Mouse (Mus musculus): ENCODE data around the gene Zfp628. TPM values are rescaled to one million over a fixed set of nuclear protein-coding genes. Genes with fewer than 3 reads are reported as not detected.
"Not testable (repeated sequence)": the region's sequence is repeated elsewhere in the genome, so short reads cannot be mapped to it uniquely, and the experiment has no call there.

Gene Zfp628
- polyA plus RNA-seq (2012; rRNA removed), result 12.7 and 14.6 TPM in 2 replicates

GRCm38 (mm10) chr7:4915007-4915665 is at the start of gene Zfp628:
Gene Zfp628, plus strand, starts transcription at chr7:4915217.
- under 1% methylated on average over 56 of the region's 56 CpGs for WGBS
- peak; percentile 78 for DNase-seq (ENCODE audit: low read depth, low spot score)

DNA sequence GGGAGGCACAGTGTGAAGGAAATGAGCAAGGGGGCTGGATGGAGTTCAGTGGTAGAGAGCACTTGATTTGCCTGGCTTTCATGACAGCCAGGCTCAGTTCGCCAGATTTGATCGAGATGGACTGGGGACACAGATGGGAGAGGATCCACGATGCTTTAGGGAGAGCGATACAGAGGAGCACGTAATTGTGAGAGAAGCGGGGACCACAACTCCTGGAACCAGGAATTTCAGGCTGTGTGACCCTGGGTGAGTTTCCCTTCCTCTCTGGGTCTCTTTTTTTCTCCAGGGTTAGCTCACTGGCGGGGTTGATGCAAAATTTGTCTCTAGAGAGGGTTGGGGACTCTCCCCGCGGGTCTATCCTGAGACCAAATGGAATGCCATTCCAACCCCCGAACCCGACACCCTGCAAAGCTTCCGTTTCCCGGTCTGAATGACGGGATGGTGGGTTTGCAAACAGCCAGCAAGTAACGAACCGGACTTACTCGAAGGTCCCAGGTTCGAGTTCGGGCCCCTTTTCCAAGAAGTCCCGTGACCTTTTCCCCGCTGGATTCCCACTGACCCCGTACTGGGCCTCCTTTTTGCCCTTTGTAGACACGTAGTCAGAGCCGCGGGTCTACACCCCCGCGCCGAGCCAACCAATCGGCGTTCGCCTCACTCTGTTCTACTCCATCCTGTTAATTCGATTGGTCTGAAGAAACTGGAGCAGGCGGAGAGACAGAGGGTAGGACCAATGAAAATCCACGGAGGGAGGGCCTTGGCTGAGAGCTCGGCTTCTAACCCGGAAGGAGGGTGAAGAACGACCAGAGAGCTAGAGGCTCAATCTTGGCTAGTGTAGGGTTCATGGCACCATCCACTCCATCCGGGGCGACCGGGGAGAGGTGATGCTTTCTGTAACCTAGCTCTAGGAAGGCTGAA is 49.2 kb upstream of the Zfp628 start:
- DNase-seq (ENCODE audit: low read depth, low spot score), result peak; percentile 98
- 4% methylated on average over 40 of the region's 40 CpGs for WGBS

DNA sequence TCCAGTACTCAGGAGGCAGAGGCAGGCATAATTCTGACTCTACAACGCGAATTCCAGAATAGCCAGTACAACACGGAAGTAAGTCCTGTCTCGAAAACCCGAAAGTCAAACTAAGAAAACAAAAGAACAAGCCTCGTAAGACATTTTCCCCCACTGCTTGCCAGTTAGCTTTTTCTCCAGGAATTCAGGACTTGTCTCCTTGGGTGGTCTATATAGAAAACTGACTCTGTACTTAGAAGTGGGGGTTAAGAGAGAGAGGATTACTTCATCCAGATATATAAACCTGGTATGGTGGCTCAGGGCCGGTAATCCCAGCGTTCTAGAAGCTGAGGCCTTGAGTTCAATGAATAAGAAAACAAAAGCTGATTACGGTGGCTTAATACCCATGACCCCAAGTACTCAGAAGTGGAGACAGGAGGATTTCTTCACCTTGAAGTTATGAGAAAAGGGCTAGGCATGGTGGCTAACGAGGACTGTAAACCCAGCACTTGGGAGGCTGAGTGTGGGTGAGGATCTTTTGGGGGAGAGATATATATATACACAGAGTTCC is 48.3 kb upstream of the Zfp628 start:
- 8% methylated on average over 10 of the region's 10 CpGs for WGBS
- DNase-seq (ENCODE audit: low read depth, low spot score), result no peak

- WGBS, result 31% methylated on average over 6 of the region's 6 CpGs
- DNase-seq (ENCODE audit: low read depth, low spot score), result no peak
Measured at GRCm38 (mm10) chr7:4870133-4870532, 44.9 kb upstream of the Zfp628 start, which contains the start of gene Isoc2b. Gene Isoc2b, minus strand, starts transcription at chr7:4870258.

DNA sequence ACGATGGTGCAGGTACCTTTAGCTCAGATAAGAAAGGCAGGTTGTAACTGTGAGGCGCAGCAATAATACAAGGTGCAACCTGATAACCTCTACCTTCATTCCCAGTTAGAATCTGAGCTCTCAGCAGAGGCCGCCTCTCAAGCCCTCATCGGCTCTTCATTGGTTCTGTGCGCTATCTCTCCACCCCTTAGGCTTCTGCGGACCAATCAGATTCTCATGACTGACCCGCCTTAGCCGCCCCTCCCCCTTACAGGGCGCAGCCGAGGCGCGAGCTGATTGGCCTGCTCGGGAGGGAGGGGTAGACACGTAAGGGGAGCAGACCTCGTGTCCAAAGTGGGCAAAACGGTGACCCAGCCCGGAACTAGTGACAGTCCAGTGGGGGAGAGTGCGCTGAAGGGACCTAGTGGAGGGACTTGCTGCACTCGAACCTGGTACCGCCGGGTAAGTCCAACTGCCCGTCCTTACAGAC is 38.2 kb upstream of the Zfp628 start, which contains the start of gene Isoc2a:
Isoc2a (plus strand) TSS at position 401 of the 469 bp plus-strand sequence.
- WGBS, result under 1% methylated on average over 22 of the region's 22 CpGs
- DNase-seq (ENCODE audit: low read depth, low spot score), result peak; percentile 95

- DNase-seq (ENCODE audit: low read depth, low spot score), result no peak
- 2% methylated on average over 11 of the region's 11 CpGs for WGBS
Measured at GRCm38 (mm10) chr7:4877226-4877625, 37.8 kb upstream of the Zfp628 start.

DNA sequence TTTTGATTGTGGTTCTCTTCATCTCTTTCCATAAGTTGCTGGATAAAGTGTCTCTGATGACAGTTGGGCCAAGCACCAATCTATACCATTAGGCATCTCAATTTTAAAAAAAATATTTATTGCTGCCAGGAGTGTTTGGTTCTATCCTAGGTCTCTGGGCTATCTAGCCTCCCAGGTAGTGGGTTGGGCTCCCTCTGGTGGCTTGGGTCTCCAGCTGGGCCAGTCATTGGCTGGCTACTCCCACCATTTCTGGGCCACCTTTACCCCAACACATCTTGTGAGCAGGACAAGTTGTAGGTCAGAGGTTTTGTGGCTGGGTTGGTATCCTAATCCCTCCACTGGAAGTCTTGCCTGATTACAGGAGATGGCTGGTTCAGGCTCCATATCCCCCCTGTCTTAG is 36.8 kb upstream of the Zfp628 start:
- DNase-seq (ENCODE audit: low read depth, low spot score), result no peak

DNA sequence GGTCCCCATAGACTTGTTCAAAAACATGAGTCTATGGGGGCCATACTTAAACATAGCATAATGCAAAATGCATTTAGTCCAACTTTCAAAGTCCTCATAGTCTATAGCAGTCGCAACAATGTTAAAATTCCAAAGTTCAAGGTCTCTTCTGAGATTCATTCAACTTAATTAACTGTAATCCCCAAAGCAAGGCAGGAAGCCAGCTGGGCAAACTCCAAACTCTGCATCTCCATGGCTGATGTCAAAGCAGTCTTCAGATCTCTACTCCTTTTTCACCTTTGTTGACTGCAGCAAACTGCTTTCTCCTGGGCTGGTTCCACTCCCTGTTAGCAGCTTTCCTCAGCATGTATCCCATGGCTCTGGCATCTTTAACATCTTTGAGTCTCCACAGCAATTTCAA is 36.0 kb upstream of the Zfp628 start:
- DNase-seq (ENCODE audit: low read depth, low spot score), result not testable (repeated sequence)
- WGBS, result 41% methylated on average over 1 of the region's 1 CpGs

DNA sequence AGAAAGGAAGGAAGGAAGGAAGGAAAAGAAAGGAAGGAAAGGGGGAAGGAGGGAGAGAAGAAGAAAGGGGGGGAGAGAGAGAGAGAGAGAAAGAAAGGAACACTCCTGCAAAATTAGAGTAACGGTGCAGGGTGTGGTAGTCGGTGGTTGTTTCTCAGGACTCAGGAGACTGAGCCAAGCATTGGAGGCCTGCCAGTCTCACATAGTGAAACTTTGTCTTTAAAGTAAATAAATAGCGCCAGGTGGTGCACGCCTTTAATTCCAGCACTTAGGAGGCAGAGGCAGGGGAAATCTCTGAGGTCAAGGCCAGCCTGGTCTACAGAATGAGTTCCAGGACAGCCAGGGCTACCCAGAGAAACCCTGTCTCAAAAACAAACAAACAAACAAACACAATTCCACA is 28.3 kb upstream of the Zfp628 start:
- no peak for DNase-seq (ENCODE audit: low read depth, low spot score)

GRCm38 (mm10) chr7:4895186-4895585 is 19.8 kb upstream of the Zfp628 start:
- 55% methylated on average over 11 of the region's 11 CpGs for WGBS
- DNase-seq (ENCODE audit: low read depth, low spot score), result no peak

More for the DNA sequence above, 28.3 kb upstream of the Zfp628 start:
- 6% methylated on average over 4 of the region's 4 CpGs for WGBS

- 27% methylated on average over 18 of the region's 18 CpGs for WGBS
- no peak for DNase-seq (ENCODE audit: low read depth, low spot score)
Measured at GRCm38 (mm10) chr7:4898851-4899648, 16.0 kb upstream of the Zfp628 start.

DNA sequence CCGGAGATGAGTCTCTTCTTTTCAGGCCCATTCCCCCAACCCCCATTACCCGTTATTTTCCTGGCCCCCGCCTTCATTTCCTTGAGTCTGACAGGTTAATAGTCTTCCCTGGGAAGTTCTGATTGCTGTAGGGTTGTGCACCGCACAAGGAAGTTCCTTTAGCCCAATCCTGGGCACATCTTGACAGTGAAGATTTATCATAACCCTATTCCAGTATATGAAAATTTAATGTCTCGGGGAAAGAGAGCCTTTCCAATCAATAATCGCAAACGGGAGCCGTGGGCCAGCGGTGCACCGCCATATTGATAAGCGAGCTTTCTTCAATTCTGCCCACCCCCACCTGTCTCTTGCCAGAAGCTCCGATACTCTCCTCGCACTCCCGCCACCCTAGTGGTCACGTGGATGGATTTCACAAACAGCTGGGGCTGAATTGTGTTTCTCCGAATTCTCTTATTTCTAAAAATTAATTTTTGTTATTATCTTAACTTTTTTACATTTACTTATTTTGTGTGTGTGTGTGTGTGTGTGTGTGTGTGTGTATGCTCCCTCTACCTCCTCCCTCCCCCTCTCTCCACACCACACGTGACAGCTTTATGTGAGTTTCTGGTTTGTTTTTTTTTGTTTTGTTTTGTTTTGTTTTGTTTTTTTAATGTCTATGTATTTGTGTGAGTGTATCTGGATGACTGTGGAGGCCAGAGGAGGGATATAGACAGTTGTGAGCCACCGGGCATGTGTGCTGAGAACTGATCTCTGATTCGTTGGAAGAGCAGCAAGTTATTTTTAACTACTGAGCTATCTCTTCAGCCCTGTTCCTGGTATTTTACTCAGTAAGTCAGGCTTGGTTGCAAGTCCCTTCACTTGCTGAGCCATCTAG is 15.1 kb upstream of the Zfp628 start:
- 6% methylated on average over 19 of the region's 19 CpGs for WGBS
- DNase-seq (ENCODE audit: low read depth, low spot score), result no peak

- no peak for DNase-seq (ENCODE audit: low read depth, low spot score)
- whole genome bisulfite sequencing, result 48% methylated on average over 11 of the region's 11 CpGs
Measured at GRCm38 (mm10) chr7:4900523-4900851, 14.5 kb upstream of the Zfp628 start.

DNA sequence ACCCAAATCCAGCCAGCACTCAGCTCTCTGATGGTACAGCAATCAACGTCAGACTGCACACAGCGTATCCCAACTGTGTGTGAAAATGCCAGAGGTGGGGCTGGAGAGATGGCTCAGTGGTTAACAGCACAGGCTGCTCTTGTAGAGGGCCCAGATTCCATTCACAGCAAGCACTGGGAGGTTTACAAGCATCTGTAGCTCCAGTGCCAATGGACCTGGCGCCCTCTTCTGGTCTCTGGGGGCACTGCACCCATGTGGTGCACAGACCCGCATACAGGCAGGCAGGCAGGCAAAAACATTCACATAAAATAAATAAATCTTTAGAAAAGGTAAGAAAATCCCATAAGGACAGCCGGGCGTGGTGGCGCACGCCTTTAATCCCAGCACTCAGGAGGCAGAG is 13.8 kb upstream of the Zfp628 start:
- no peak for DNase-seq (ENCODE audit: low read depth, low spot score)
- 66% methylated on average over 8 of the region's 8 CpGs for WGBS

- WGBS, result 65% methylated on average over 9 of the region's 9 CpGs
- DNase-seq (ENCODE audit: low read depth, low spot score), result no peak
Measured at GRCm38 (mm10) chr7:4902404-4902803, 12.6 kb upstream of the Zfp628 start.

GRCm38 (mm10) chr7:4906466-4906950 is 8.5 kb upstream of the Zfp628 start, which contains the start of gene Gm36210:
Gene Gm36210, minus strand, starts transcription at chr7:4906516.
- WGBS, result 73% methylated on average over 10 of the region's 10 CpGs
- no peak for DNase-seq (ENCODE audit: low read depth, low spot score)

DNA sequence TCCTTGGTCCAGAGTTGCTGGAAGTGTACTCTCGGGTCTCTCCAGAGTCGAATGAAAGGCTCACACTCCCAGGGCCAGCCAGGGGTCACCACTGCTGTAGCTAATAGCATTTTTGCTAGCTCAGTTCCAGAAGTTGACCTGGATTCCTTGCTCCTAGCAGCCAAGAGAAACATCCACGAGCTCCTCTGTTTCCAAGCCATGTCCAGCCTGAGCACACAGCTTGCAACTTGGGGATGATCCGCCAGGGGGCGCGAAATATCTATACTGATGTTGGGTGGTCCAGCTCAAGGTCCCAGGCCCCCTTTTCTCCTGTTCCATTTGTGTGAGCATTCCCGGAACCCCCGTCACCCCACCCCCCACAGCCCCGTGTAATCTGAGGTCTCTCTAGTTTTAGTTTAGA is 3.5 kb upstream of the Zfp628 start:
- WGBS, result 39% methylated on average over 9 of the region's 9 CpGs
- no peak for DNase-seq (ENCODE audit: low read depth, low spot score)

GRCm38 (mm10) chr7:4912248-4912647 is 2.8 kb upstream of the Zfp628 start:
- 71% methylated on average over 5 of the region's 5 CpGs for WGBS
- DNase-seq (ENCODE audit: low read depth, low spot score), result no peak
